Mouse (Mus musculus) bone marrow macrophage, adult 2 months (primary cell): ENCODE data around the gene Nprl3. TPM values are rescaled to one million over a fixed set of nuclear protein-coding genes. Genes with fewer than 3 reads are reported as not detected.
A peak's percentile ranks its signal among the peaks of the same experiment; 100 is the strongest.

Experiments used
- H3K27ac ChIP-seq: 2 replicates; pipeline ENCODE4 v1.5.1; 2012; ENCODE audit warnings: low read depth, low read length; ENCODE audit not compliant: insufficient read depth
- H3K4me1 ChIP-seq: 2 replicates; pipeline ENCODE4 v1.6.1; 2012; ENCODE audit warnings: low read length; ENCODE audit not compliant: control insufficient read depth, insufficient read depth
- H3K4me3 ChIP-seq: 2 replicates; pipeline ENCODE4 v1.5.1; 2012; ENCODE audit warnings: mild to moderate bottlenecking, low read length, moderate library complexity; ENCODE audit not compliant: insufficient read depth
- CTCF ChIP-seq: IDR thresholded peaks from 2 replicates; pipeline ENCODE4 v1.5.1; 2012; ENCODE audit warnings: low read depth, mild to moderate bottlenecking, low read length, moderate library complexity
- POLR2A ChIP-seq: IDR thresholded peaks from 2 replicates; pipeline ENCODE4 v1.6.1; 2012; ENCODE audit warnings: mild to moderate bottlenecking, low read depth, low read length, borderline replicate concordance
- polyA plus RNA-seq: library from polyadenylated mRNA; stranded (reverse); fragments of >200 nt; gene quantifications from 2 replicates; pipeline ENCODE4 v1.2.4, GENCODE M21; 2012; ENCODE audit not compliant: missing spikeins, insufficient read depth, insufficient read length

The Nprl3 gene
- polyA plus RNA-seq, 1 experiment, result 18.5 TPM

GRCm38 (mm10) chr11:32222570-32223194 is 44.8 kb downstream of the Nprl3 start:
- no peak for TF ChIP-seq CTCF
- no peak for TF ChIP-seq POLR2A
- Histone ChIP-seq H3K27ac (no peak overlapping the region), H3K4me3 (peak overlapping the region; percentile 72), H3K4me1 (peaks cover 50% of the 10 kb centered on the region)

- Histone ChIP-seq H3K4me1 (peaks cover 45% of the 10 kb centered on the region), H3K4me3 (peak within 1 kb of the TSS; percentile 72), H3K27ac (peak within 1 kb of the TSS; percentile 24)
- TF ChIP-seq CTCF (no peak), POLR2A (no peak)
Measured at GRCm38 (mm10) chr11:32221951-32222409, 45.5 kb downstream of the Nprl3 start, which contains the start of gene Rhbdf1. Gene Rhbdf1 (minus strand): TSS chr11:32222300.

GRCm38 (mm10) chr11:32221225-32221950 is 46.1 kb downstream of the Nprl3 start:
- Histone ChIP-seq H3K4me3 (peak overlapping the region; percentile 72), H3K27ac (peak overlapping the region; percentile 24), H3K4me1 (peaks cover 45% of the 10 kb centered on the region)
- no peak for TF ChIP-seq CTCF
- no peak for TF ChIP-seq POLR2A

- peak overlapping the region; percentile 72 for H3K4me3 ChIP-seq
- H3K27ac ChIP-seq, result no peak overlapping the region
- H3K4me1 ChIP-seq, result peaks cover 41% of the 10 kb centered on the region
- TF ChIP-seq POLR2A, result no peak
- no peak for TF ChIP-seq CTCF
Measured at GRCm38 (mm10) chr11:32220607-32221224, 46.8 kb downstream of the Nprl3 start.

GRCm38 (mm10) chr11:32219287-32219686 is 48.2 kb downstream of the Nprl3 start:
- TF ChIP-seq POLR2A, result no peak
- TF ChIP-seq CTCF, result no peak
- H3K27ac ChIP-seq, result no peak overlapping the region
- H3K4me1 ChIP-seq, result peaks cover 29% of the 10 kb centered on the region
- H3K4me3 ChIP-seq, result no peak overlapping the region

- Histone ChIP-seq H3K27ac (no peak overlapping the region), H3K4me3 (no peak overlapping the region), H3K4me1 (peaks cover 21% of the 10 kb centered on the region)
- TF ChIP-seq CTCF (no peak), POLR2A (no peak)
Measured at GRCm38 (mm10) chr11:32218501-32219050, 48.9 kb downstream of the Nprl3 start.

- TF ChIP-seq POLR2A (no peak), CTCF (peak; percentile 93)
- Histone ChIP-seq H3K27ac (no peak overlapping the region), H3K4me3 (no peak overlapping the region), H3K4me1 (peaks cover 12% of the 10 kb centered on the region)
Measured at GRCm38 (mm10) chr11:32216851-32217250, 50.7 kb downstream of the Nprl3 start.

GRCm38 (mm10) chr11:32215372-32216162 is 51.9 kb downstream of the Nprl3 start:
- TF ChIP-seq POLR2A (no peak), CTCF (no peak)
- Histone ChIP-seq H3K27ac (no peak overlapping the region), H3K4me1 (peaks cover 10% of the 10 kb centered on the region), H3K4me3 (no peak overlapping the region)

- H3K4me1 ChIP-seq, result peaks cover 3% of the 10 kb centered on the region; the same call in 1 of the 2 replicates
- TF ChIP-seq CTCF (no peak), POLR2A (no peak)
- H3K27ac ChIP-seq, result no peak overlapping the region
- no peak overlapping the region for H3K4me3 ChIP-seq
Measured at GRCm38 (mm10) chr11:32210623-32211022, 56.9 kb downstream of the Nprl3 start.
